Mouse (Mus musculus): Measurements from ENCODE around the gene Sinhcaf. TPM values are rescaled to one million over a fixed set of nuclear protein-coding genes. Genes with fewer than 3 reads are reported as not detected.
"Not testable (repeated sequence)": the region's sequence is repeated elsewhere in the genome, so short reads cannot be mapped to it uniquely, and the experiment has no call there.

Sinhcaf gene
- total RNA-seq (2021), result 1 to 10 TPM; 4.3 to 5.0 TPM

- peak; percentile 95 to 96 for DNase-seq
Measured at GRCm38 (mm10) chr6:148946409-148946742, at the start of gene Sinhcaf. Sinhcaf (minus strand) TSS chr6:148946467.

- no peak for DNase-seq
Measured at GRCm38 (mm10) chr6:148994327-148994999, 48.2 kb upstream of the Sinhcaf start.

- no peak for DNase-seq
Measured at GRCm38 (mm10) chr6:148993117-148994077, 47.1 kb upstream of the Sinhcaf start.

GRCm38 (mm10) chr6:148992373-148993116 is 46.3 kb upstream of the Sinhcaf start:
- no peak for DNase-seq

GRCm38 (mm10) chr6:148991660-148992372 is 45.5 kb upstream of the Sinhcaf start:
- no peak for DNase-seq

- DNase-seq, result not testable (repeated sequence)
Measured at GRCm38 (mm10) chr6:148989792-148990491, 43.7 kb upstream of the Sinhcaf start.

- no peak for DNase-seq
Measured at GRCm38 (mm10) chr6:148986003-148986402, 39.7 kb upstream of the Sinhcaf start.

GRCm38 (mm10) chr6:148980495-148980894 is 34.2 kb upstream of the Sinhcaf start:
- no peak for DNase-seq

GRCm38 (mm10) chr6:148975096-148975495 is 28.8 kb upstream of the Sinhcaf start:
- DNase-seq, result no peak

- no peak for DNase-seq
Measured at GRCm38 (mm10) chr6:148972891-148973290, 26.6 kb upstream of the Sinhcaf start.

GRCm38 (mm10) chr6:148972059-148972848 is 26.0 kb upstream of the Sinhcaf start:
- no peak for DNase-seq

- no peak for DNase-seq
Measured at GRCm38 (mm10) chr6:148971385-148971940, 25.2 kb upstream of the Sinhcaf start.

- DNase-seq, result no peak
Measured at GRCm38 (mm10) chr6:148961285-148961684, 15.0 kb upstream of the Sinhcaf start.

GRCm38 (mm10) chr6:148959540-148960238 is 13.4 kb upstream of the Sinhcaf start:
- DNase-seq, result no peak

- no peak for DNase-seq
Measured at GRCm38 (mm10) chr6:148958712-148959111, 12.4 kb upstream of the Sinhcaf start.

GRCm38 (mm10) chr6:148957046-148957445 is 10.8 kb upstream of the Sinhcaf start:
- no peak for DNase-seq

- no peak for DNase-seq
Measured at GRCm38 (mm10) chr6:148955641-148956420, 9.6 kb upstream of the Sinhcaf start.

GRCm38 (mm10) chr6:148946881-148947405 is 676 bp upstream of the Sinhcaf start:
- DNase-seq, result no peak

Data from layer of hippocampus, postnatal 36 days (tissue).